Mouse (Mus musculus) kidney, adult 2 months (tissue): ENCODE measurements around the gene Olfr112.

Experiments used
- CTCF ChIP-seq: fragments of 200-500 bp; conservative IDR thresholded peaks from 2 replicates; pipeline ENCODE4 v1.5.1; 2011; ENCODE audit warnings: low read depth, mild to moderate bottlenecking, control low read depth, low read length, moderate library complexity, mixed read lengths; ENCODE audit not compliant: insufficient read depth, insufficient read length
- POLR2A ChIP-seq: fragments of 200-500 bp; IDR thresholded peaks from one replicate; pipeline ENCODE4 v1.6.1; 2011; ENCODE audit warnings: low read depth, low read length, control low read depth

GRCm38 (mm10) chr17:37577563-37577962, 8.3 kb upstream of the Olfr112 start, which contains the start of gene Olfr113:
- TF ChIP-seq CTCF (no peak), POLR2A (no peak)
